Mouse (Mus musculus) MEL (cell line): Measurements from ENCODE around the gene Hmbs.

Source experiments
- MYC ChIP-seq: IDR thresholded peaks from 2 replicates; pipeline ENCODE4 v1.6.1; 2011; ENCODE audit warnings: low read depth, mild to moderate bottlenecking, low read length, improper control_type of control experiment, moderate library complexity
- POLR2A ChIP-seq, 2 experiments: IDR thresholded peaks; 2 replicates each; pipeline ENCODE4 v1.6.1; 2011 to 2012; ENCODE audit warnings: low read length in 2 of 2, mild to moderate bottlenecking in 2 of 2, control low read depth in 1 of 2, improper control_type of control experiment in 1 of 2, low read depth in 1 of 2, moderate library complexity in 1 of 2; ENCODE audit not compliant: control insufficient read depth in 1 of 2, insufficient read depth in 1 of 2, poor library complexity in 1 of 2
- TBP ChIP-seq: IDR thresholded peaks from 2 replicates; pipeline ENCODE4 v1.8.0; 2011; ENCODE audit warnings: low read depth, low read length, improper control_type of control experiment
- ZNF384 ChIP-seq: IDR thresholded peaks from 2 replicates; pipeline ENCODE4 v1.6.1; 2012; ENCODE audit warnings: low read depth, mild to moderate bottlenecking, inconsistent platforms, low read length, improper control_type of control experiment

DNA sequence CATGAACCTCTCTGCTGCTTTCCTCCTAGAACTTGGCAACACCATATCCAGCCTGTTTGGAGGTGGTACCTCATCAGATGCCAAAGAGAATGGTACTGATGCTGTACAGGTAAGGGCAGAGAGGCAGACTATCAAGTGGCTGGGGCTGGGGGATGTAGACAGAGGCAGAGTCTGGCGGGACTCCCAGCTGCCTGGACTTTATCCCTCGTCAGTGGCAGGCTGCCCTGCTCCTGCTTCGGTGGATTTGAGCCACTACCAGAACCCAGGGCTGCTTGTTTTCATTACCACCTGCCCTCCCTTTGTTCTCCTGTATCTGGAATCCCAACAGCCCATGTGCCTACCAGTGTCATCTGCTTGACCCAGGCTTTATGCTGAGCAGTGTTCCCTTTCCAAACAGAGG lies 43.2 kb upstream of the Hmbs start:
- TF ChIP-seq ZNF384 (no peak), POLR2A (IDR thresholded peaks at IDR 0.05; ENCODE audit: control insufficient read depth in 1 of 2, insufficient read depth in 1 of 2, low read depth in 1 of 2, low read length in 2 of 2, poor library complexity in 1 of 2) (no peak; a peak in 1 of 4 replicates), TBP (no peak), MYC (no peak)
